Mouse (Mus musculus): ENCODE results near the gene Zfp791. TPM values are rescaled to one million over a fixed set of nuclear protein-coding genes. Genes with fewer than 3 reads are reported as not detected.

Gene Zfp791
- total RNA-seq, 2 experiments from 2014 or later: 6.7 to 7.2 TPM

Small RNAs within 50 kb of the gene (microRNA-seq; reads per million reads assigned to microRNA genes)
- gene Gm23388 (0 to 0.20 reads per million in 2 experiments), gene Mir7070 (0.74 to 2.0 reads per million in 2 experiments)

Other genes with a start within 250 kb of the Zfp791 start
- 10 to 100 TPM; 38.3 to 38.5 TPM for gene Gcdh, start 229.2 kb downstream of the Zfp791 start, total RNA-seq (2021)
- under 1 TPM in 1 of 2 experiments, not detected in 1; 0.27 TPM for gene Klf1, start 221.2 kb downstream of the Zfp791 start, total RNA-seq (2021)
- gene Dnase2a, start 214.5 kb downstream of the Zfp791 start, total RNA-seq (2021): 1 to 10 TPM; 2.8 to 5.1 TPM
- 10 to 100 TPM; 71.8 to 73.3 TPM for gene Mast1, start 185.7 kb downstream of the Zfp791 start, total RNA-seq (2021)
- gene Rtbdn, start 176.1 kb downstream of the Zfp791 start, total RNA-seq (2021): 1 to 10 TPM in 1 of 2 experiments, under 1 TPM in 1; 0.87 to 1.1 TPM
- not detected for gene Gm49661, start 153.7 kb downstream of the Zfp791 start, total RNA-seq (2021)
- 100 to 1,000 TPM; 319 to 358 TPM for gene Prdx2, start 153.5 kb downstream of the Zfp791 start, total RNA-seq (2021)
- gene Rnaseh2a, start 153.3 kb downstream of the Zfp791 start, total RNA-seq (2021): 10 to 100 TPM; 41.8 to 46.2 TPM
- gene Junb, start 144.4 kb downstream of the Zfp791 start, total RNA-seq (2021): 100 to 1,000 TPM; 102 to 103 TPM
- gene Hook2, start 132.5 kb downstream of the Zfp791 start, total RNA-seq (2021): 1 to 10 TPM; 8.1 to 9.5 TPM
- gene Best2, start 108.6 kb downstream of the Zfp791 start, total RNA-seq (2021): not detected
- 100 to 1,000 TPM; 122 to 125 TPM for gene Asna1, start 97.8 kb downstream of the Zfp791 start, total RNA-seq (2021)
- gene Trir, start 96.3 kb downstream of the Zfp791 start, total RNA-seq (2021): 100 to 1,000 TPM; 132 to 133 TPM
- 100 to 1,000 TPM; 163 to 179 TPM for gene Tnpo2, start 86.2 kb downstream of the Zfp791 start, total RNA-seq (2021)
- 10 to 100 TPM; 19.3 to 19.8 TPM for gene Fbxw9, start 63.0 kb downstream of the Zfp791 start, total RNA-seq (2021)
- gene Gm5741, start 55.1 kb downstream of the Zfp791 start, total RNA-seq (2021): not detected
- 10 to 100 TPM; 53.2 to 56.1 TPM for gene Dhps, start 51.3 kb downstream of the Zfp791 start, total RNA-seq (2021)
- 10 to 100 TPM; 60.9 to 65.6 TPM for gene Wdr83os, start 42.4 kb downstream of the Zfp791 start, total RNA-seq (2021)
- 10 to 100 TPM; 28.1 to 32.3 TPM for gene Wdr83, start 41.8 kb downstream of the Zfp791 start, total RNA-seq (2021)
- gene Man2b1, start 39.8 kb downstream of the Zfp791 start, total RNA-seq (2021): 10 to 100 TPM; 33.8 to 34.5 TPM
- gene Cks1brt, start 28.8 kb upstream of the Zfp791 start, total RNA-seq (2021): not detected
- not detected for gene Olfr371, start 102.9 kb upstream of the Zfp791 start, total RNA-seq (2021)
- 10 to 100 TPM; 29.1 to 29.6 TPM for gene Orc6, start 176.5 kb upstream of the Zfp791 start, total RNA-seq (2021)
- 100 to 1,000 TPM; 126 to 129 TPM for gene Vps35, start 176.7 kb upstream of the Zfp791 start, total RNA-seq (2021)